Mouse (Mus musculus): ENCODE results near the gene Il16.

The Il16 gene

DNA sequence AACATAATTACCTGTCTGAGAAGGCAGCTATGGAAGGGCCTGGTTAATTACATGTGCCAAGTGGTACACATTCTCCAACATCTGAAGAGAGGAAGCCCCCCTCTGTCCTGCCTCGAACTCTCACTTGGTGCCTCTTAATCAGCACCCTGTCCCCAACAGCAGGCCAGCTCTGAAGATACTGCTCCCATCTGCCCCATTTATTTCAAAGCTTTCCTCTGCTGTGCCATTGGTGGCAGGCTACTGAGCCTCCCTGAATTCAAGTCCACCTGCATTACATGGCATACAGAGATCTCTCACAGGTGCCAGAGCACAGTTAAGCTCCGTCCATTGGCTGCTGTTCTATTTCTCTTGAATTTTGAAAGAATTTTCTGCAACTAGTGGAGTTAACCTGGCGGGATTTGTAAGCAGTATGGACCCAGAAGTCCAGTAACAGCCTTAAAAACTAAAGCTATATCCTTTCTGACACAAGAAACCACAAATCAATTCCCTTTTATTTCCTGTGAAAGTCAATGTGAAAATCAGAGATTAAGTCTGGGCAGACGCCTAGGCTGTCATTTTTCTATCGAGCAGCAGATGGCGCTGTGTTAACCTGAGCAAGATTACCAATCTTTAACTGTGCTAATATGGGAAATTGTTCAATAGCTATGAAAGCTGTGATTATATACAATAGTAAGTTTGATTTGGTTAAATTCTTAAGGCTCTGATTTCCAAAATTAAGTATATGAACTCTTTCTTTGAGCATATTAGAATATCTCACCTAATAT lies 49.9 kb downstream of the Il16 start:
- no peak for DNase-seq (ENCODE audit: extremely low read depth, low read depth)

GRCm38 (mm10) chr7:83682640-83683274 lies 62.8 kb downstream of the Il16 start:
- no peak for DNase-seq (ENCODE audit: extremely low read depth, low read depth)

DNA sequence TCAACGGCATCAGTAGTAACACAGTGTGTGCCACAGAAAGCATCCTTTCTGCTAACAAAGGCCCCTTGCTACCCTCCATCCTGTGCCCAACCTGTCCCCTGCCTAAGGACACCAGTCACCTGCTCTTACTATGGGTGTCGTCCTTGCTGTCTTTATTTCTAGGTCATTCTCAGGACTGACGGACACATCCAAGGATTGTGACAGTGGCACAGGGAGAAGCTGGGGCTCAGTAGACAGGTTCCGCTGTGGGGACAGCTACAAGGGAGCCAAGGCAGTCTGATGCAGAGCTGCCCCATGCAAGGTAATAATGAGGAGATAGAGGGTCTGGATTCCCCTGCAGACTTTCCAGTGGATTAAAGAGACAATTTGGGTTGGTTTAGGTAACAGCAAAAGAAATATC lies 67.0 kb downstream of the Il16 start:
- no peak for DNase-seq (ENCODE audit: extremely low read depth, low read depth)

DNA sequence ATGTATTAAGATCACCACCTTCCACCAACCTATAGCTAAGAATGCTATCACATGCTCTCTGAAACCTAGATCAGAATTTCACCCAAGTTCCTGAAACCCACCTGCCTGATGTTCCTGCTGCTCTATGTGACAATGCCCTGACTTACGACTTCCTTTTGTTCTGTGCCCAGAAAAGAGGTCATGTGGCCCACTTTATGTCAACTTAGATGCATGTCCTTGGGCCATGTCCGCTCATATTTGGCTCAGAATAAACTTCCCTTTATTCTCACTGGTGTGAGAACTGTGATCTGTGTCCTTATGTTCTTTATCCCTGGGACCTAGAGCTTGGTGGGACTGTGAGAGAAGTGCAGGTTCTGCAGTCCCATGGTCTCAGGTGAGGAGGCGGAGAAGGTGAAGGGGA lies 68.2 kb downstream of the Il16 start:
- no peak for DNase-seq (ENCODE audit: extremely low read depth, low read depth)

- DNase-seq (ENCODE audit: extremely low read depth, low read depth) = no peak
Observed at GRCm38 (mm10) chr7:83675545-83676254, 69.8 kb downstream of the Il16 start.

DNA sequence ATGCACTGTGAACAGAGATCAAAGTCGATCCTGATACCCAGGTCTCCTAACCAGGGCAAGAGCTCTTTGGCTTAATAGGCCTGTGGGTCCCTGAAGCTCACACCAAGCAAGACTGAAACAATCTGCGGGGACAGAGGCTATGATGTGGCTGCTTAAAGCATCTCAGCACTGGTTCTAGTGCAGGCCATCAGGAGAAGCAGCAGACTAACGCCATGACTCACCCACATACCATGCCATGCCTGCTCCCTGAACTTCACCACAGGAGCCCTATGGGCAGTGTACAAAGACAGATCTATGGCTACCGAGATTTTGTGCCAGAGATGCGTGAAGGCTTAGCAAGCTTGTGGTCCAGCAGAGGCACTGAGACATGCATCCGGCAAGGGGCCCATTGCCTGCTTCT lies 74.0 kb downstream of the Il16 start:
- no peak for DNase-seq (ENCODE audit: extremely low read depth, low read depth)

GRCm38 (mm10) chr7:83668724-83669123 lies 76.8 kb downstream of the Il16 start:
- no peak for DNase-seq (ENCODE audit: extremely low read depth, low read depth)

DNA sequence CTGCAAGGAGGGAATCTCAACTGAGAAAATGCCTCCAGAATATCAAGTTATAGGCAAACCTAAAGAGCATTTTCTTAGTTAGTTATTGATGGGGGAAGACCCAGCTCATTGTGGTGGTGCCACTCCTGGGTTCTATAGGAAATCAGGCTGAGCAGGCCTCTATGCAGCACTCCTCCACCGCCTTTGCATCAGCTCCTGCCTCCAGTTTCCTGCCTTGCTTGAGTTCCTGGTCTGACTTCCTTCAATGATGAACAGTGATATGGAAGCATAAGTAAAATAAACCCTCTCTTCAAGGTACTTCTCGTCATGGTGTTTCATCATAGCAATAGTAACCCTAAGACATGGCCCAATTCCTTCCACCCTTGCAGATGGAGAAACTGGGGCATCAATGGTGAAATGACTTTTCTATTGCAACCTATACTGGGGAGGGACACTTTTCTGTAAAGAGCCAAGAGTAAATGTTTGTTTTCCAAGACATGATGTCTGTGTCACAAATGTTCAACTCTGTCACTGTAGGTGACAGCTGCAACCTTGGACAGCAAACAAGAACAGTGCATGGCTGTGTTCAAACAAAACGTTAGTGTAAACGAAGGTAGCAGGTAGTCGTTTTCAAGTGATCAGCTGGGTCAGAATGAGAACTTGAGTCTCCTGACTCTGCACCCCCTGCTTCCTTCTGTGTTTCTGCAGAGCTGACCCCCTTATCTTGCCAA lies 77.4 kb downstream of the Il16 start:
- DNase-seq (ENCODE audit: extremely low read depth, low read depth) = no peak

DNA sequence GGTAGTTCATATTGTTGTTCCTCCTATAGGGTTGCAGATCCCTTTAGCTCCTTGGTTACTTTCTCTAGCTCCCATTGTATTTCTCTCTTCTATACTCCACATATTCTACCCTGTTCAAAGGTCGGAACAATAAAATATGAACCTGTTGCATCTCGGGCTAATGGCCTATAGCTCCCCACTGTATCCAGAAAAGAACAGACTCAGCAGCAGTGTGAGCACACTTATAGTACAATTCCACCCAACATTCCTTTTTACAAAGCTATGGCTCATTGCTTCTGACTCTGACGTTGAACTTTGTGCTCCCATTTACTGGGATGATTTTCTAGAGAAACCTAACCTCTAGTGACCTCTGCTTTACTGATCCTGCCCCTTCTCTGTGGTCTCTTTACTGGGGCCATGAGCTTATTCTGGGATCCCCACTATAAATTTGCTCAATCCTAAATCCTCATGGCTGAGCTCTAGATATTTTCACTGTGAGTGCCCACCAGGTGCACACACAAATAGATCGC lies 79.4 kb downstream of the Il16 start:
- no peak for DNase-seq (ENCODE audit: extremely low read depth, low read depth)

DNA sequence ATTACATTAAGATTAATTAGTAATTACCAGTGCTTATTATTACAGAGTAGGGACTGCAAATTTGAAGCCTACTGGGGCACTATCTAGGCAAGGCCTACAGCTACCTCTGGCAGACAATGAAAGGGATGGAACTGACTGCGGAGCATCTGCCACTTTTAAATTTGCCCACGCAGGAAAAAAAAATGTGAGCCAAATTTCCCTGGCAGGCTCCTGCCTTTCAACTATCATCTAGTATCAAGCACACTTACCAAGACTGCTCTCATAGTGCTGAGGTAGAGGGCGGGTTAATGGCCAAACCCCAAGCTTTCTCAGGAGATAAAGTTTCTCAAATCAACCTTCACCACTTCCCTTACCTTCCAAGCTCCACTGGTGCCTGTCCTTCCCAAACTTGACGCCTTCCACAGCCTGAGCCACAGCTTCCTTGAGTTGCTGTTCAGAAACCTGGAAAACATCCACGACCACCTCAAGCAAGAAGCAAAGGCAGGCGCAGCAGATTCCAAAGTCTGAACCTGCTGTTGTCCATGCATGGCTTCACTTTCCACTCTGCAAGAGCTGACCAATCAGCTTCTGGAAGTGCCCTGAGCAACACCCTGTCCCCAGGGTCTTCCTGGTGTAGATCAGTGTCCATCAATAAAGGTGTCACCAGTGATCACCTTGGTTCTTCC lies 82.7 kb downstream of the Il16 start:
- no peak for DNase-seq (ENCODE audit: extremely low read depth, low read depth)

DNA sequence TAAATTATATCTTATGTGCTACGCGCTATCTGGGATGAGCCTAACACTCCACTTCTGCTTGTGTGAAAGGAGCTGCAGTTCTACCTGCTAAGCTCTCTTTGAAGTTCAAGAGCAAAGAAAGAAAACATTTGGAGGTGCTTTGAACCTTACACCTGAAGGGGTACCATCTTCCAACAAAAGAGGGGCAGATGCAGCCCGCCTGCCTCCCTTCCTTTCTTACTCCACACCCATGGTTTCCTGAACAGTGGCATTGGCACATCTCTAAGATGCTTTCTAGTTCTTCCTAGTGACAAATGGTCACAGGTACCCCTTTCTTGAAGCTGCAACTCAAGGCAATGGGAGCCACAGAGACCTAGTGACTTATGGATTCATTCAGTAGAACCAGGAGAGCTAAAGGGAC lies 83.8 kb downstream of the Il16 start:
- no peak for DNase-seq (ENCODE audit: extremely low read depth, low read depth)

GRCm38 (mm10) chr7:83661031-83661430 lies 84.5 kb downstream of the Il16 start:
- no peak for DNase-seq (ENCODE audit: extremely low read depth, low read depth)

DNA sequence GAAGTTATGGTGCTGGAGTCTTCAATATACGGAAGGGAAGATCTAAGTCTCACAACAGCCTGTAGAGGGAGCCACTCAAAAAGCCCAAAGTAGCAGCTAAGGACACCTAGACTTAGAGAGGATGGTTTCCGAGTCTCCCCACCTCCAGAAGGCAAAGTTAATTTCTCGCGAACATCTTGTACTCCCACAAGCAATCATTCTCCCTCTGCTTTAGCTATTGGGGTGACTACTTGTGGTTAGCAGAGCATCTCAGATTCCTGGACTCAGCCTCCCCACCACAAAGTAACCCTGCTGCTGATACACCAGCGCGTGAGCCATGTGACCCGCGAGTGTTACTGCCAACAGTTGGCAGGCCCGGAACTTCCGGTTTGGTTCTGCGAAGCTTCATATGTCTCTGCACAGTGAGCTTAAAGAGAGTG lies 85.2 kb downstream of the Il16 start:
- DNase-seq (ENCODE audit: extremely low read depth, low read depth) = no peak

GRCm38 (mm10) chr7:83659159-83660065 lies 86.1 kb downstream of the Il16 start:
- DNase-seq (ENCODE audit: extremely low read depth, low read depth) = no peak

- DNase-seq (ENCODE audit: extremely low read depth, low read depth) = no peak
Observed at GRCm38 (mm10) chr7:83658716-83659115, 86.8 kb downstream of the Il16 start.

DNA sequence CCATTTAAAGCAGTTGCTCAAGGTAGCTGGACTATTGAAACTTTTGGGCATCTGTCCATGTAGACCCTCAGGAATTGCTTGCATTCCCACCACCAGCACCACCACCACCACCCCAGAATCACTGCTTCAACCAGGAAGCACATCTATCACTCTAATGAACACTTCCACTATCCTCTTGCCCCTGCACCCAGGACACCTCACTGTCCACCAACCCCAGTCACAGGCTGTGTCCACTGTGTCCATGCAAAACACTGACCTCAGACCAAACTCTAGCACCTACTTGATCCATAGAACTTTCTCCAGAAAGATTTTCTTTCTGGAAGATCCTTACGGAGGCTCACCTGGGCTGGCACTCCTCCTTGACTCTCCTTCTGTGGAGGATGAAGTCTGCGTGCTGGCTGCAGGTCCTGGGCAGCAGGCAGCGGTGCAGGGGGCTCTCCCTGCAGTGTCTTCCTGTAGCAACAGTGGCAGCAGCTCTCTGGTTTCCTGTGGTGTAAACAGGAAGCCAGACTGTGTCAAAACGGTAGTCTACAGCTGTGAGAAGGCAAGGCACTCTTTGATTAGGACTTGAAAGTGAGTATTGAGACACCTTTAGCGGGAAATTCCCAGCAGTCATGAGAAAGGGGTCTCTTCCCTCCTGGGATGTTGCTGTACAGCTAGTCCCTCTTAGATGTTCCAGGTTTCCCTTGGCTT lies 90.4 kb downstream of the Il16 start:
- DNase-seq (ENCODE audit: extremely low read depth, low read depth) = no peak

GRCm38 (mm10) chr7:83654196-83654595 lies 91.3 kb downstream of the Il16 start:
- DNase-seq (ENCODE audit: extremely low read depth, low read depth) = no peak

- DNase-seq (ENCODE audit: extremely low read depth, low read depth) = no peak
Observed at GRCm38 (mm10) chr7:83653605-83654051, 91.9 kb downstream of the Il16 start.

DNA sequence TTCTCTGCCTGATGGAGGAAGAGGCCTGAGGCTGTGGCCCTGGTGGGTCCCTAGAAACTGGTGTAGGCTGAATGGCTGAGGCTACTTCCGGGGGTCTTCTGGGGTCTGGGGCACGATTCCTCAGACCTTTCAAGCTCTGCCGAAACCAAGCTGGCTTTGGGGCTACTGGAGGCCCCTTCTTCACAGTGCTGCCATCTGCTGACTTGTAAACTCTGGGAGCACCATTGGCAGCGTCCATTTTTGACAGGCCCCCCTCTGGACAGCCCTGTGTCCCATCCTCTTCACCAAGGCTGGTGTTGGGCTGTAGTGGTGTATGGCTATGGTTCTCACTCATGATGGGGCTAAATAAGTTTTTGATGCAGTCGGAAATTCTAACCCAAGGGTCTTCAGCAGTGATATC lies 93.0 kb downstream of the Il16 start:
- DNase-seq (ENCODE audit: extremely low read depth, low read depth) = no peak

All from MEL-GATA-1-ER (cell line).